Mouse (Mus musculus): ENCODE data around the gene Ltbp2.

The Ltbp2 gene

DNA sequence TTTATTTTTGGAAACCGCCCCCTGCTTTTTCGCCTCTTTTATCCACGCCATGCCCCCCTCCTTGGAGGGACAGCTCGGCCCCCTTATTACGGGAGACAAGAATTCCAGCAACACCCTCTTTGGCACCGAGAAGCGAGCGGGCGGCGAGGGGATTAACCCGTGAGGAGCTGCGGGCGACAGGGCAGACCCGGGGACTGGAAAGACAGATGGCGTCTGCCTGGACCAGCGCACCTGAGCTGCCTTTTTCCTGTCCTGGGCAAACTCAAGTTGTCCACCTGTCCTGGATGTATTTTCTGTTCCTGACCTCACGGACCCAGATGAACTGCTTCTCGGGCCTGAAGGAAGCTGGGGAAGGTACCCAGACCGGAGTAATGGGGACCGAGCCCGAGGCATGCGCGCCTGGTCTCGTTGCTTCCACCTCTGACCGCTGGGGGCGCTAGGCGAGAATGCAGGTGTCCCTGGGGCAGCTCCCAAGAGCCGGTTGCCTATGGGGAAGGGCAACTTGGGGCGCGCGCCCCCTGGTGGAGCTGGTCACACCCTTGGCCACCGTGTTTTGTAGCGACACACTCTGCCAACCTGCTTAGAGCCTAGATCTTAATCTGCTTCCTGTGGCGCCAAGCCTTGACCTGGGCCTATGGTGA, at the start of gene Ltbp2:
Gene Ltbp2, minus strand, starts transcription at position 52 of the 641 bp plus-strand sequence.
- DNase-seq, result peak; percentile 86 to 89

- DNase-seq, result no peak
Observed at GRCm38 (mm10) chr12:84924324-84924723, 48.0 kb upstream of the Ltbp2 start.

DNA sequence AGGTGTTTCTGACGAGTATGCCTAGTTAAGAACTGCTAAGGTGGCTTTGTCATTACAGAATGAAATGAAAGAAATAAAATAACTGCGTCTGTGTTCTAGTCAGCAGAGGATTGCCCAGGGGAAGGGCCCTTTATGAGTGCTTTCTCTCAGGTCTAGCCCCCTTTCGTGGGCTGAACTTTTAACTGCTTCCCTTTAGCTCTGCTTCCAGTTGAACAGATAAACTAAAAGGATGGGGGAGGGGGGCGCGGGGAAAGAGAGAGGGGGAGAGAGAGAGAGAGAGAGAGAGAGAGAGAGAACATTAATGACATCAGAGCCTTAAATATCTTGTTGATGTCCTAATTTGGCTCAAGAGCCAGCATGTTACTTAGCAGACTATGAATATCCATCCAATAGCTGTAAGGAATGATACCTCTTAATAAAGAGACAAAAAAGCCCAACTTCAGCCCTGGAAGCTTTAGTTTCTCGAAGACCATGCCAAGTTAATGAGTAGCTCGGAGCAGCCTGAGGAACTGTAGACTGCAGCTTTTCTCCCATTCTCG, 45.6 kb upstream of the Ltbp2 start:
- DNase-seq, result no peak

DNA sequence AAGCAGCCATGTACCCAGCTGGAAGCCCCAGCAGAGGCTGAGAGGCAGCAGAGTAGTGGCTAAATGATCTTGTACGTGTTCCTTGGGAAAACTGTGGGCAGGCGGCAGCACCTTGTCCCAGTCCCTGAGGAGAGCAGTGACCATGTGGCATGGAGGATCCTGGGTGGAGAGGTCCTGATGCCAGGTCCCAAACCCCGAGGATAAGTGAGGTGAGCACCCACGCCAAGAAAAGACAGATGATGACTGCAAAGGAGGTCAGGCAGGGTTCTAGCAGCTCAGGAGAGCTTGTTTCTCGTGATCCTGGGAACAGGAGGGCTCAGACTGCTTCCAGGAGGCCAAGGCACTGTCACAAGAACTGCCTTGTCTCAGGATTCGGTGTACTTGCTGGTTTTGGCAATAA, 42.5 kb upstream of the Ltbp2 start:
- DNase-seq, result no peak

DNA sequence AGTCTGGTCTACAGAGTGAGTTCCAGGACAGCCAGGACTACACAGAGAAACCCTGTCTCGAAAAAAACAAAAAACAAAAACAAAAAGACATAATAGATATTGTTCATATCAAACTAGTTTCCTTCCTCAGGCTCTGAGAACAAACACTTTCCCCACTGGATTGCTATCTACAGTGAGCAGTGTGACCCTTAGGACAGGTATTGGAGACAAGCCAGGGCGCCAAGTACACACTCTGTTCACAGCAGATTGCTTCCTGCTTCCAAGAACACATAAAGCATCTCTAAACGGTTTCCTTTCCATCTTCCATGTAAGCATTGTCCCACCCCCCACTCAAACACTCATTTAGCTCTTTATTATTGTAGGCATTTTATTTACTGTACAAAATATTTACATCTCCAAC, 41.5 kb upstream of the Ltbp2 start:
- DNase-seq, result no peak

GRCm38 (mm10) chr12:84914959-84915358, 38.6 kb upstream of the Ltbp2 start:
- no peak for DNase-seq

GRCm38 (mm10) chr12:84912652-84913104, 36.3 kb upstream of the Ltbp2 start:
- DNase-seq, result no peak

DNA sequence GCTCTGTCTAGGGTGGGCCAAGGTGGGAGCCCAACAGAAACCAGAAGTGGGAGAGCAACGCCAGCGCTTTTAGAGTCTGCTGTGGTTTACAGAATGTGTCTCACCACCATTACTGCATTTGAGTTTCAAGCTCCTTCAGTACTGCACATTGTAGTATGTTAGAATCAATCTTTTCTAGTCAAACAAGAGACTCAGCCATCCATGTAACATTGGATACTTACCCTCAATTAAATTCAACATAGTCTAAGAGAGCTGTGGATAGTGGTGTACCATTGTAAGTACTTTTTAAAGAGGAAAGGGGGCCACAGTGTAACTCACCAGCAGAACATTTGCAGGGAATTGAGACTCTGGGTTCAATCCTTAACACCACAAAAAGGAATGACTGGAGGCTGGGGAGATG, 35.3 kb upstream of the Ltbp2 start:
- no peak for DNase-seq

DNA sequence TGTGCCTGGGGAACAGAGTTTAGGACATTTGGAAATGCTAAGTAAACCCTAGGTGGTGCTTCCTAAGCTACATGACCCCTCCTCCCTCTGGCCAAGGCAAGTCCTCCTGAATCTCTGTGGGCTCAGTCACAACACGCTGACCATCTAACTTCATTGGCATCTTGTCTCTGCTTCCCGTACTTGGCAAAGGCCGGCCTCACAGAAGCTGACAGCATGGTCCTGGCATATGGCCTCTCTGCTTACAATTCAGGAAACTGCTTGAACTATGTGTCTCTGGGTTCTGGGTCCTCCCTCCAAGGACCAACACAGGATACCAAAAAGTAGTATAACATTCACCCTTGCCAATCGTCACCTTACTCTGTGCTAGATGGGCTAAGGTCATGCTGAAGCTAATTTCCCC, 33.7 kb upstream of the Ltbp2 start:
- DNase-seq, result peak; percentile 65 to 74

GRCm38 (mm10) chr12:84907627-84908480, 31.5 kb upstream of the Ltbp2 start:
- peak; percentile 74 to 82 for DNase-seq

DNA sequence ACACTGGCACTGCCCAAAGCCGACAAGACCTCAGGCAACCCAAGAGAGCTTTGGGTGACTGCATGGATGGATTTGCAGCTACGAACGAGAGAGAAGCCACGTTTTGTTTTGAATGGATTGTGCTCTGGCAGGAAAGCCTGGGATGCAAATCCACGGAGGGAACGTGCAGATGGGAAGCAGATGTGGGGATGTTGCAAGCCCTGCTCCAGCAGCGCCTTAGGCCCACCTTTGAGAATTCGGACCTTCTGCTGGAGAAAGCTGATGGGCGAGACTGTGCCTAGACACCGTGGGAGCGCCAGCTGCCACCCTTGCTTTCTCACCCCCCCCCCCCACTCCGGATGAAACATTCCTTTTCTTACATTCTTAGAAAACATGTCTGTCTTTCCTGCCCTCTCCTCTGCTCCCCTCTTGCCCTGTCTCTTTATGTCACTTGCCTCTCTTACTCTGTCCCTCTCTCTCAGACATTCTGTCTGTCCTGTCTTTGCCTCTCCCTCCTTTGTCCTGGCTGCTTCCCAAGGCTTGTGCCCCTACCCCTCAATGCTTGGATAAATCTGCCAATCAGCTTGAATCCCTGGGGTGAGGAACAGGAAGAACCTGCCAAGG, 30.8 kb upstream of the Ltbp2 start:
- DNase-seq, result no peak

DNA sequence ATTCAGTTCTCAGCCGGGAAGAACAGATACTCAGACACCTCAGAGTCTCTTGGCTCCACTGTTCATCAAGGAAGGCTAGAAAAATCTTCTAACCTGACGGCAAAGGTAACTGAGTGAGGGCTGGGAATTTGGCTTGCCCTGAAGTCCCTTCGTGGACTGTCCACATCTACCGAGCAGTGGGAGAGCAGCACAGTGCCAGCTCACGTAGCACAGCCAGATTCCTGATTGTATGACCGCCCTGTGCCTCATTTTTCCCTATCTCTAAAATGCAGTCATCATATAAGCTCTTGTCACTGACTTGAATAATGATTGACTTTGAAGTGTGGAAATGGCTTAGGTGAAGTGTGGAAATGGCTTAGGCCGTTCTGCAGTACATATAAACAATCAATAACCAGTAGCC, 28.1 kb upstream of the Ltbp2 start:
- no peak for DNase-seq

DNA sequence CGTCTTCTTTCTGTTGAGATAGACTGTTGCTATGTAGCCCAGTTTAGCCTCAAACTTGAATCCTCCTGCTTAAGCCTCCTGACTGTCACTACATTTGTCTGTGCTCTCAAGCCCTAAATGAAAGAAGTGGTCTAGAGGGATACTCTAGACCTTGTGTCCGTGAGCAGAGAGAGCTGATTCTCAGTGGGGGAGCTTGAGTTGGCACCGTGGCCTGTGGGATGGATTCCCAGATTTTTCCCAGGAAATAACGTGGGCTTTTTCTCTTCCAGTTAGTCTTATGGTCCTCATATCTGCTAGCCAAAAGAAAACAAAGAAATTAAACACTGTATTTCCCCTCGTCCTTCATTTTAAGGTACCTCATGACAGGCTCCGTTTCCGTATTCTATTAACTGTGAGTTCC, 24.0 kb upstream of the Ltbp2 start:
- no peak for DNase-seq

DNA sequence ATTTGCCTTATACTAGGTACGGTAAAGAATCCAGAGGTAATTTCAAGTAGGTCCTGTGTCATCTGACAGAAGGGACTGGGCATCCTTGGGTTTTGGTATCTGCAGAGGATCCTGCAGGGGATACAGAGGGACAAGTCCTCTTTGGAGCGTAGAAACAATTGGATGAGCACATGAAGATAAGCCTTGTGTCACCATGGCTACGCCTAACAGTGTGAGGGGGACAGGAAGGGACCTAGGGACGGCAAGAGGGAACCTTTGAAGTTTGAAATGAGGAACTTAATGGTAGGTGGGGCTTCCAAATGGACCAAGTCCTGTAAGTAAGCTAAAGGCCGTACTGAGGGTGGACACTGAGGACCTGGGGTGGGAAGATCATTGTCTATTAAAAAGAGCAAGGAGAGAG, 21.0 kb upstream of the Ltbp2 start:
- no peak for DNase-seq

GRCm38 (mm10) chr12:84896235-84896634, 19.9 kb upstream of the Ltbp2 start:
- no peak for DNase-seq

DNA sequence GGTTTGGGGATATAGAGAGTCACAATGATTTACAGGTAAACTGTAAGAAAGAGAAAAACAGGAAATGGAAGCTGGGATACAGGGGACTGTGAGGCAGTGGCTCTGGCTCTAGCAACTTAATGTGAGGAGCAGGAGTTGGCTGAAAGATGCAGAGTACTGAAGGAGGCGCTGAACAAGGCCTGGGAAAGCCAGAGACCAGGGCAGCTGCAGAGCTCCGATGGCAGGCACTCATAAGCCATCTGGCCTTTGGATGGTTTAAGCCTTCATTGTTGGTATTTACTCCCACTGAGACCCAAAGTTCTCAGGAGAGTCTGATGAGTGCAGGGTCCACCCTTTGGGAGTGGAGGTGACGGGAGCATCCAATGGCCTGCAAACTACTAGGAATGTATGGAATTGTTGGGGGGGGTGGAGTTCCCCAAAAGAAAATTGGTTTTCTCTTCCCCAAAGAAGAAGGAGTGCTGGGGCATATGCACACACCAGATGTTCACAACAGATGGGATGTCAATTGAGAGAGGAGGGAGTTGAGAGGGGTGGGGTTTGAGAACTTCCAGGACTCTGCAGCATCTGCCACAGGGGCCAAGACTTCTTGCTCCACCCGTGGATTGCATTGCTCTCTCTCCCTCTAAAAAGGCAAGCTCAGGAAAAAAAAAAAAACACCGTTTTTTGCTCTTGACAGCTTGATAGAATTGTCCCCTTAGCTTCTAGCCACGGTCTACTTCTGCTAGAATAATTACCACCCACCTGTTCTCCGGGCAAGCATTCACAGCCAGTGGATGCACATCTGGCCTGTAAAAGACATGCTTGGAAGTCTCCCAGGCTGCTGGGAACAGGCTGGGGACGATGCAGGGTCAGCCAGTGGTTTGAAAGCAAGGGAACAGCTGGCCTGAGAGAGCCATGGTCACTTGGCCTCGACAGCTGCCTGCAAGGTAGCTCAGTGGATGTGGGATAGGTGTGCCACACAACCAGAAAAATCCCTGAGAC, 17.6 kb upstream of the Ltbp2 start:
- DNase-seq, result no peak

DNA sequence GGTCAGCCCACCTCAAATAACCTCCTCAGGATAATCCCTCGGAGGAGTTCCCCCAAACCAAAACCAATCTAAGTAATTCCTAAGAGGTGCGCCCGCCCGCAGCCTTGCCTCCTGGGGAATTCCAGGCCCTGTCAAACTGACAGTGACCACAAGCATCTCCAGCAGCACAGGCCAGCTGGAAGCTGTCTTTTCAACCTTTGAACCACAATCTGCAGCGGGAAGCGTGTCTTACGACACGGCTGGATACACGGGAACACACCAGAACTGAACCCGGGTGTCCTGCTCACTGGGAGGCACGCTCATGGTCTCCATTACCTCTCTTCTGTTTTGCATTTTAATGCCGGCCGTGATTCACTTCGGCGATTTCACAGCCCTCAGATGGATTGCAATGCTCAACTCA, 14.0 kb upstream of the Ltbp2 start:
- no peak for DNase-seq

- no peak for DNase-seq
Observed at GRCm38 (mm10) chr12:84885107-84885876, 9.0 kb upstream of the Ltbp2 start.

DNA sequence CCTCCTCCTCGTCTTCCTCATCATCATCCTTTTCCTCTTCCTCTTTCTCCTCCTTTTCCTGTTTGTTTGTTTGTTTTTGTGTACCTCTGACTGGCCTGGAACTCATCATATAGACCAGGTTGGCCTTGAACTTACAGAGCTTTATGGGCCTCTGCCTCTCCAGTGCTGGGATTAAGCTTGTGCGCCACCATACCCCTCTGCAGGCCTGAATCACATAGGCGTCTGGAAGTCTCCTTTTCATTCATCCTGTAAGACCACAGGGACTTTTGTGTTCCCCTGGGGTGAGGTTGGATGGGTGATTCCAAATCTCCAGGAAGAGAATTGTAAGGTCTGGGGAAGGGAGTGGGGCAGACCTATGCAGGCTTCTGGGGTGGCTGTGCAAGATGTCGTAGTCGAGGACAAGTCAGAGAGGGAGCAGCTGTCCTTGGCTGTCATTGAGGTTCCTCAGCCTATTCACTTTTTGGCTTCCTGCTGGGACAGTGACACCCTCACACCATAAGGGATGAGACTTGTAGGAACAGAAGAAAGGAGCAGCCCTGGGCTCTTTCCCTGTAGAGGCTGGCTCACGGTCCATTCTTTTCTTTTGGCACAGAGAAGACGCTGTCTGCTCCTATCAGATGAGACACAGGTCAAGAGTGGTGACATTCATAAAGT, 8.2 kb upstream of the Ltbp2 start:
- DNase-seq, result no peak

GRCm38 (mm10) chr12:84882796-84883195, 6.5 kb upstream of the Ltbp2 start:
- no peak for DNase-seq

- peak; percentile 63 to 68 for DNase-seq
Observed at GRCm38 (mm10) chr12:84880091-84880490, 3.8 kb upstream of the Ltbp2 start.

All from cerebellum, postnatal 36 days (tissue).